Mouse (Mus musculus) heart, embryonic 10.5 days (tissue): ENCODE data around the gene Ccdc114. TPM values are rescaled to one million over a fixed set of nuclear protein-coding genes. Genes with fewer than 3 reads are reported as not detected.

Experiments
- DNase-seq: peaks from one replicate; pipeline ENCODE4 v3.0.0-alpha.2; 2017; ENCODE audit warnings: low spot score
- H3K27ac ChIP-seq: fragments of 300-500 bp; sonication (generic); 2 replicates; pipeline ENCODE4 v1.5.1; 2016; ENCODE audit warnings: mild to moderate bottlenecking
- H3K27me3 ChIP-seq: fragments of 300-500 bp; sonication (generic); 2 replicates; pipeline ENCODE4 v1.6.1; 2016; ENCODE audit warnings: mild to moderate bottlenecking; ENCODE audit not compliant: poor library complexity, insufficient read depth, severe bottlenecking
- H3K36me3 ChIP-seq: fragments of 300-500 bp; sonication (generic); 2 replicates; pipeline ENCODE4 v1.6.1; 2016; ENCODE audit warnings: mild to moderate bottlenecking, moderate library complexity
- H3K4me1 ChIP-seq: fragments of 300-500 bp; sonication (generic); 2 replicates; pipeline ENCODE4 v1.6.1; 2016; ENCODE audit warnings: mild to moderate bottlenecking
- H3K4me3 ChIP-seq: fragments of 300-500 bp; sonication (generic); 2 replicates; pipeline ENCODE4 v1.5.1; 2016; ENCODE audit warnings: mild to moderate bottlenecking, moderate library complexity
- H3K9me3 ChIP-seq: fragments of 300-500 bp; sonication (generic); 2 replicates; pipeline ENCODE4 v1.6.1; 2016; ENCODE audit warnings: mild to moderate bottlenecking, moderate library complexity
- WGBS: fragments of 180-500 bp; shearing (Covaris S2); methylation state at CpG from one replicate; pipeline ENCODE4 v1.1.7; 2016; 5-methylcytosine and 5-hydroxymethylcytosine counted together
- polyA plus RNA-seq: library from polyadenylated mRNA; unstranded; fragments of >200 nt; fragmentation: Nextera tagmentation; extraction: Ambion mirVana; gene quantifications from 2 replicates; pipeline ENCODE4 v1.2.1, GENCODE M21; 2016

The Ccdc114 gene
- polyA plus RNA-seq, 1 experiment from 2014 or later: 3.3 TPM

DNA sequence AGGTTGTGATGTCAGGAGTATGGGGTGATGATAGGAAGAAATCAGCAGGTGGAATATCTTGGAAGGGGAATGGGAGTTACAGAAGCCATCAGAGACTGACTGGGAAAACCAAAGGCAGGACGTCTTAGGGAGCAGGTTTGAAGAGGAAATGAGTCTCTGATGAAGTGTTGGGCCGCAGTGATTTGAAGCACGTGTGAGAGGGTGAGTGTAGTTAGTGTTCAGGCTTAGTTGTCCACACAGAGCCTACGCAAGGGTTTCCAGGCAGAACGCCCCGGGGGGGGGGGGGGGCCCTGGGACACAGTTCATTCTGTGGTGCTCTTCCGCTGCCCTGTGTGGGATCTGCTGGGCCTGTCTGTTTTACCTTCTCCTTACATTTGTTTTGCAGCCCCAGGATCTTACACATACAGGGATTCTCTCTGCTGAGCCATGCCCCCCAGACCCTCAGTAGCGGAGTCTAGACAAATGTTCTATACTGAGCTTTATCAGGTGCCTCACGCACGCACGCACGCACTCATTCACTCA, 21.3 kb upstream of the Ccdc114 start:
- peaks cover 4% of the 10 kb centered on the region for H3K36me3 ChIP-seq
- H3K4me3 ChIP-seq: no peak overlapping the region
- no peak overlapping the region for H3K27ac ChIP-seq
- H3K9me3 ChIP-seq: no peaks in the 10 kb centered on the region
- no peak for DNase-seq
- H3K27me3 ChIP-seq: no peaks in the 10 kb centered on the region
- WGBS: 79% methylated on average over 12 of the region's 12 CpGs
- peaks cover 6% of the 10 kb centered on the region; the same call in 1 of the 2 replicates for H3K4me1 ChIP-seq

DNA sequence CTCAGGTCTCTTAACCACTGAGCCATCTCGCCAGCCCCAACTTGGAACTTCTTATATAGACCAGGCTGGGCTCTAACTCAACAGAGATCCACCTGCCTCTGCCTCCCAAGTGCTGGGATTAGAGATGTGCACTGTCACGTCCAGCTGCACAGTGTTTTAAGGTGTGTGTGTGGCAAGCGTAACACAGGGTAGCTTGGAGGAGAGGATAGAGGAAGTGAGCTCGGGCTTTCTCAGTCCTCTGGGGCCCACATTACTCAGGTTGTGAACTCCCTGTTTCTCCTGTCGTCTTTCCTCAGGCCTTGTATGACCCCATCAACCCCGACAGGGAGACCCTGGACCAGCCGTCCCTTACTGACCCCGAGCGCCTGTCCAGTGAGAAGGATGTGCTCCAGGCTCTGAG, 17.2 kb upstream of the Ccdc114 start:
- no peak overlapping the region for H3K4me3 ChIP-seq
- H3K27ac ChIP-seq: no peak overlapping the region
- no peak for DNase-seq
- H3K4me1 ChIP-seq: no peaks in the 10 kb centered on the region
- H3K27me3 ChIP-seq: no peaks in the 10 kb centered on the region
- H3K36me3 ChIP-seq: peaks cover 40% of the 10 kb centered on the region
- H3K9me3 ChIP-seq: no peaks in the 10 kb centered on the region
- 88% methylated on average over 9 of the region's 9 CpGs for WGBS

DNA sequence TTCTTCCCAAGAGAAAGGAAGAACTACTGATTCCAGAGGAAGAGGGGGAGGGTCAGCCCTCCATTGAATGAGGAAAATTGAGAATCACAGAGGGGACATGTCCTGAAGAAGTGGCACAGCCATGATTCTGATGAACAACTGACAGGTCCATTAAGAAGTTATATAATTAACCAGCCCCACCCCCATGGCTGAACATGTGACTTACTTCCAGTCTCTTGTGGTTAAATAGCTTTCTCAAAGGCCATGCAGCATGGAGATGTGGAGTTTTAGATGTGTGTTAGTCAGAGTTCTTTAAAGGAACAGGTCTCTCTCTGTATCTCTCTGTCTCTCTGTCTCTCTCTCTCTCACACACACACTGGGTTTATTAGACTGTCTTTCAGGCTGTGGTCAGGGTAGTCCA, 15.5 kb upstream of the Ccdc114 start:
- Histone ChIP-seq H3K4me1 (no peaks in the 10 kb centered on the region), H3K27me3 (no peaks in the 10 kb centered on the region)
- DNase-seq: peak; percentile 45

DNA sequence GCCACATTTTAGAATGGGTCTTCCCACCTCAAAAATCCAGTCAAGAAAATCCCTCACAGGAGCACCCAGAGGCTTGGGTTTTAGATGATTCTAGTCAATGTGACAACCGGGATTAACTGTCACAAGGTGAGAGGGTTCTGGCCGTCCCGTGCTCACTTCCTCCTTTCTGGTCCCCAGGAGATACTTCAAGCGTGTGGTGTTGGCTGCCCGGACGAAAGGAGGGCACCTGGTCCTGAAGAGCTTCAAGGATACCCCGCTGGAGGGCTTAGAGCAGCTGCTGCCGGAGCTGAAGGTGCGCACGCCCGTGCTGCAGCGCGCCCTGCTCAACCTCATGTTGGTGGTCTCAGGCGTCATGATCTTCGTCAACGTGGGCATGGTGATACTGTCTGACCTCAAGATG, 14.7 kb upstream of the Ccdc114 start:
- Histone ChIP-seq H3K4me3 (no peak overlapping the region), H3K36me3 (peaks cover 48% of the 10 kb centered on the region), H3K4me1 (no peaks in the 10 kb centered on the region), H3K9me3 (no peaks in the 10 kb centered on the region), H3K27ac (no peak overlapping the region), H3K27me3 (no peaks in the 10 kb centered on the region)
- DNase-seq: peak; percentile 74
- 89% methylated on average over 16 of the region's 16 CpGs for WGBS

More for the DNA sequence above, 15.5 kb upstream of the Ccdc114 start:
- Histone ChIP-seq H3K27ac (no peak overlapping the region), H3K36me3 (peaks cover 48% of the 10 kb centered on the region), H3K9me3 (no peaks in the 10 kb centered on the region), H3K4me3 (no peak overlapping the region)

DNA sequence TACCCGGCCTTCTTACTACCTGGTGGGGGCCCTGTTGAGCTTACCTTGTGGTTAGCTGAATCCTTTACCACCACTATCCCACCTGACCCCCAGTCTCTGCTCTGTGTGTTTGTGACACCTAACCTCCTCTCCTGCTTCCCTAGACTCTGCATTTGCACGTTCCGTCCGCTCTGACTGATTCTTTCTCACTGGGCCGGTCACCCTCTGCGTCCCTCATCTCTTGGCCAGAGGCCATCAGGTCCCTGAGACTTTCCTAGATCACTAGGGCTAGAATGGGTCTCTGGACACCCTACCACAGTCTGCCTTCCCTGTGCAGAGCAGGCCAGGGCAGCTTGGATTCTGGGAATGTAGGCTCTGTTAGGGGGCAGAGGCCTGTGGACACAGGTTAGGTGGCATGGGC, 9.8 kb upstream of the Ccdc114 start:
- 89% methylated on average over 6 of the region's 6 CpGs for WGBS
- Histone ChIP-seq H3K4me1 (peaks cover 25% of the 10 kb centered on the region), H3K27ac (no peak overlapping the region; the same call in 1 of the 2 replicates), H3K9me3 (no peaks in the 10 kb centered on the region), H3K36me3 (peaks cover 31% of the 10 kb centered on the region), H3K27me3 (0 out of 2 replicates have a peak, but pooled peaks cover 6% of the 10 kb centered on the region), H3K4me3 (no peak overlapping the region)
- no peak for DNase-seq

DNA sequence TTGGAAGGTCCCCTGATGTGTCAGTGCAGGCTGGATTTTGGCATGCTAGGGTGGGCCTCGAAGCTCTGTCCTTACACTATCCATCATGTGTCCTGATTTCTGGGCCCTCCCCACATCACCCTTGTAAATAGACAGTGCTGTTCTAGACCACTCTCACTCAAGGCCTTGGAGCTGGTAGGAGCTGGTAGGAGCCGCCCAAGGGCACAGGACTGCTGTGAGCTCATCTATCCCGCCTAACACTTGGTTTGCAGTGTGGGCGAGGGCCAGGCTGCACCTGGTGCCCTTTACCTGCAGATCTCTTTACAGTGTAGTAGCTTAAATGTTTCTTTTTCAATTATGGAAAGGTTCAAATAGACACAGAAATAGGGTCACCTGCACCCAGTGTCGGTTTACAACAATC, 8.9 kb upstream of the Ccdc114 start:
- H3K27ac ChIP-seq: no peak overlapping the region
- peaks cover 16% of the 10 kb centered on the region; the same call in 1 of the 2 replicates for H3K27me3 ChIP-seq
- no peak for DNase-seq
- H3K9me3 ChIP-seq: no peaks in the 10 kb centered on the region
- no peak overlapping the region for H3K4me3 ChIP-seq
- H3K4me1 ChIP-seq: peaks cover 32% of the 10 kb centered on the region
- 86% methylated on average over 5 of the region's 5 CpGs for WGBS
- H3K36me3 ChIP-seq: peaks cover 21% of the 10 kb centered on the region

DNA sequence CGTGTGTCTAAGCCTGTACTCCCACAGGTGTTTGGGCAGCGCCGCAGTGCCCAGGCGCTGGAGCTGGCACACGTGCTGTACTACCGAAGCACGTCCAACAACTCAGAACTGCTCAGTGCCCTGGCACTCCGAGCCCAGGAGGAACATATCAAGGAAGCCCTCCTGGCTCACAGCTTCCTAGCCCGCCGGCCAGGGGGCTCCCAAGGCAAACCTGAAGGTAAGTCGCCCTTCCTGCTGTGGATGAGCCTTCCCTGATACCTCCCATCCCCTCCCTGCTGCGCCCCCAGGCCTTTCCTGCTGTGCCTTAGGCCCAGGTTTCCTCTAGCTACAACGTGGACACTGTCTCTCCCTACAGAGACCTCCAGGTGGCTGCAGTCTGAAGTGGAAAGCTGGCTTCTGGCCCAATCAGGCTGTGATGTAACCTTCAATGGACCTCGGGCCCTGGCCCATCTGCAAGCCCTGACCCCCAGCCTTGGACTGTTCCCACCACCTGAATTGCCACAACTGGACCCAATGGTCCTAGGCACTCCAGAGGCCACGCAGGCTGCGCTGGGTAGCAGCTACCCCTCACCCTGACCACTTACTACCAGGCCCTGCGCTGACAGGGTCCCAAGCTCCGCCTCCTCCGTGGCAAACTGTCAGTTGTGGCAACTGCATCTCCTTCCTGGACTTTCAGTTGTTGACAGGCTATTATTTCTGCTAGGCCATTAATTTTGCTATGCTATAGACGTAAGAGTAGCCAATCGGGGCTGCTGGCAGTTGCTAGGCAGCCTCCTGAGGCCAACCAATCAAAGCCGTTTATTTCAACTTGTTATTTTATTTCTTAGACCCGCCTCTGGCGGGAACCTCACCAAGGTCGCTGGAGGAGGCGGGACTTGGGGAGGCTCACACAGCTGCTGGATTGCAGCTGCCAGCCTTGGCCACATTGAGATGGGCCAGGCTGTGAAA, 7.5 kb upstream of the Ccdc114 start:
- 36% methylated on average over 26 of the region's 26 CpGs for WGBS
- Histone ChIP-seq H3K36me3 (0 out of 2 replicates have a peak, but pooled peaks cover 8% of the 10 kb centered on the region), H3K4me1 (peaks cover 44% of the 10 kb centered on the region), H3K27ac (peak overlapping the region; percentile 74), H3K27me3 (peaks cover 27% of the 10 kb centered on the region; the same call in 1 of the 2 replicates), H3K9me3 (no peaks in the 10 kb centered on the region), H3K4me3 (peak overlapping the region; percentile 50)
- peak; percentile 81 for DNase-seq

DNA sequence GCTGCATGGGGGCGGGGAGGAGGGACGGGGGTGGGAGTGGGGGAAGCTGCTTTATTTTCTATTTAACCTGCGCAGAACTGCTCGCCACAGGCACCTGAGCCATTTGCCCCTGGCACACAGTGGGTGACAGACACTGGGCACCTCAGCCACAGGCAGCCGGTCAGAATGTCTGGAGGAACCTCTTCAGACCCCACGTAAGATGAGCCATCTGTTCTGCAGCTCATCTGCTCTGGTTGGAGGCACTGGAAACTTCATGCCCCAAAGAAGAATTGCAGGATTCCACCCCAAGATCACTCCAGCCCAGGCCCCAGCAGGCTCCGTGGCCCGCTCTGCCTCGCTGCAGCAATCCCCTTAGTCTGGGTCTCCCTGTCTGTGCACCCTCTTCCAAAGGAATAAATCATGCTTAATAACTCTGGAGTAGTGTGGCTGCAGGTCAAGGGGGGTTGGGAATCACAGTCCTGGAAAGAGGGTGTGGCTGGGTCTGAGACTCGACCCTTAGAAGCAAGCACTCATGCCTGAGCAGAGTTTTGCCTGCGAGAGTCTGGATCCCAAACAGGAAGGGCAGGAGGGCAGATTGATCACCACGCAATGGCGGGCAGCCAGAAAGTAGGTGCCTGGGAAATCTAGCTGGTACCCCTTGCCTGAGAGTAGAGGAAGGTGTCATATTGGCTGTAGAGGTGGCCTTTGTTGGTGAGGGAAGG, 6.7 kb upstream of the Ccdc114 start:
- Histone ChIP-seq H3K36me3 (0 out of 2 replicates have a peak, but pooled peaks cover 5% of the 10 kb centered on the region), H3K27me3 (peaks cover 27% of the 10 kb centered on the region; the same call in 1 of the 2 replicates), H3K4me1 (peaks cover 47% of the 10 kb centered on the region), H3K27ac (peak overlapping the region; percentile 74), H3K9me3 (no peaks in the 10 kb centered on the region), H3K4me3 (peak overlapping the region; percentile 50)
- WGBS: 32% methylated on average over 13 of the region's 13 CpGs
- DNase-seq: no peak

DNA sequence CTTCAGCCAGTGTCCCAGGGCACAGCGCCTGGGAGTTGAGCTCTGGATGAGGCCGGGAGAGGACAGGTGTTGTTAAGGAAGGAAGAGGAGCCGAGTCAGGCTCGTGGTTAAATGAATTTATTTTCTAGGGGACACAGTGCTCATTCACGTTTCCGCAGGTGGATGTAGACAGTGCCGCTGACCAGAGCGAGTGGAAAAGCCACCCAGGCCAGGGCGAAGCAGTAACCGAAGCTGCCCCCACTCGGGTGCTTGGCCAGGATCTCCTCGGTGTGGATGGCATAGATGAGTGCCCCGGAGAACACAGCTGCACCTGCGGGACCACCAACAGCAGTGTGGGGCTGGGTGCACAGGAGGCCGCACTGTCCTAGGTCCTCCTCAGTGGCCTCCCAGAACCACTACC, 5.9 kb upstream of the Ccdc114 start:
- Histone ChIP-seq H3K27me3 (peaks cover 27% of the 10 kb centered on the region; the same call in 1 of the 2 replicates), H3K27ac (0 out of 2 replicates have a peak overlapping the region, but pooled peaks have one; percentile 74), H3K36me3 (0 out of 2 replicates have a peak, but pooled peaks cover 3% of the 10 kb centered on the region), H3K4me1 (peaks cover 54% of the 10 kb centered on the region), H3K9me3 (no peaks in the 10 kb centered on the region), H3K4me3 (no peak overlapping the region)
- 82% methylated on average over 15 of the region's 15 CpGs for WGBS
- peak; percentile 65 for DNase-seq

DNA sequence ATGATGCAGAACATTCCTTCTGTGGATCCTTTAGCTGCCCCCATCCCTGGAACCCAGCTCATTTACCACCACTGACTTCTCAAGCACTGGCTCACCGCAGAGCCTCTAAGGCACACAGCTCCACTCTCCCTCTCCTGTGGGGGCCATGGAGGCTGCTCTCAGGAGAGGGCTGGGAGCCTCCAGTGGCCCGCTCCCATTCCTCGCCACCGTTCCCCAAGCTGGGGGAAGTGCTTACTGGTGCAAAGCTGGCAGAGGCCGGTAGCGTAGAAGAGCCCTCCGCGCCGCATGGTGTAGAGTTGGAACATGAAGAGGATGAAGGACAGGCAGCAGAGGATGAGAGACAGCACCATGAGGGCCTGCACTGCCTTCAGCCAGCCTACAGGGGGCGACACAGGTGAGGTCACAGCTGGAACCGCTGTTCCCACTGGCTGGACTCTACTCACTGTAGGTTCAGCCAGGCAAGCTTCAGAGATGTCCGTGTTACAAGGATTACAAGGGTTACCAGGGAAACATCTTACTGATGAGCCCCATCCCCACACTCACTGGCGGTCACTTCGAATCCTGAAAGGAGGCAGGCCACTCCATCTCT, 4.7 kb upstream of the Ccdc114 start:
- no peaks in the 10 kb centered on the region for H3K36me3 ChIP-seq
- H3K4me1 ChIP-seq: peaks cover 64% of the 10 kb centered on the region
- 0 out of 2 replicates have a peak overlapping the region, but pooled peaks have one; percentile 53 for H3K27ac ChIP-seq
- no peak for DNase-seq
- WGBS: 60% methylated on average over 14 of the region's 14 CpGs
- H3K9me3 ChIP-seq: no peaks in the 10 kb centered on the region
- H3K4me3 ChIP-seq: no peak overlapping the region
- peaks cover 27% of the 10 kb centered on the region; the same call in 1 of the 2 replicates for H3K27me3 ChIP-seq

DNA sequence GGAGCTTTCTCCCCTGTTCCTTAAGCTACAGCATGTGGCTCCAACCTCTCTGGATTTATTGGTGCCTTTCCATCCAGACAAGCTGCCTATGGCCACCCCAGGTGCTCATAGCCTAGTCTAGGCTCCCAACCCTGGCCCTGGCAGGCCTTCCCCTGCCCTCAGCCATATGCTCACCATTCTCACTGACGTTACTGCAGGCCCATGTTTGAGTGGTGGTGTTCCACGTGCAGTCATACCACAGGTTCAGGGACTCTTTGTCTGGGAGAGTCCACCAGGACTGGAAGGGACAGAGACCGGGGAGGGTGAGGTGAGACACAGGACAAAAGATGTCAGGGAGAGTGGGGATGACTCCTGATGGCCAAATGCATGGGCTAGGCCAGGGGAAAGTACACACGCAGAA, 4.1 kb upstream of the Ccdc114 start:
- DNase-seq: no peak
- H3K4me1 ChIP-seq: peaks cover 70% of the 10 kb centered on the region
- H3K27ac ChIP-seq: peak overlapping the region; percentile 53
- H3K36me3 ChIP-seq: no peaks in the 10 kb centered on the region
- H3K4me3 ChIP-seq: peak overlapping the region; percentile 45; the same call in 1 of the 2 replicates
- peaks cover 27% of the 10 kb centered on the region; the same call in 1 of the 2 replicates for H3K27me3 ChIP-seq
- WGBS: 85% methylated on average over 4 of the region's 4 CpGs
- H3K9me3 ChIP-seq: no peaks in the 10 kb centered on the region

DNA sequence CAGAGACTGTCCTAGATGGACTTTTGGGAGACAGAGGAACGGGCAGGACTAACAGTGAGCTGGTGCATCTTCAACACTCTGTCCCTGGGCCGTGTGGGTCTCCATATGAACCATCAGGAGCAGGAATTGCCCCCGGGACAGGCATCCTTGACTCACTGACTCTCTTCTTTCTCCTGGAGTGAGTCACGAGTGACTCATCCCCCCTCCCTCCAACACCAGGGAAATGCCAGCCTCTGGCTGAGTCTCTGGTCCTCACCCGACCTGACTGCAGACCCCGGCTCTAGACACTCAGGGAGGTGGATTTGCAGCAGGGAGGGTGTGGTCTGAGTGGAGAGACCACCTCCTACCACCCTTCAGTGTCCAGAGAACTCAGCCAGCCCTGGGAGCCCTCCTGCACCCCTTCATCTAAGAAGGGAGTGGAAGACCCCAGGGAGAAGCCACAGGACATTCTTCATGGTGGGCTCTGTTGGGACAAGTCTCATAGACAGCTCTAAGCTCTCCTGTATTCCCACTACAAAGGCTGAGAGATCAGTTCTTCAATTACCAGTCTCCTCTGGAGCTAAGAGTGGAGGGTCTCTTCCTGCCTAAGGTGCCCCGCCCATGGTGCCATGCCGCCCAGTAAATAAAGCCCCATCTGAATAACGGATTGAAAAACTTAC, 3.2 kb upstream of the Ccdc114 start:
- Histone ChIP-seq H3K4me3 (peak overlapping the region; percentile 45), H3K36me3 (no peaks in the 10 kb centered on the region), H3K27ac (peak overlapping the region; percentile 79), H3K27me3 (peaks cover 27% of the 10 kb centered on the region; the same call in 1 of the 2 replicates), H3K4me1 (peaks cover 70% of the 10 kb centered on the region), H3K9me3 (no peaks in the 10 kb centered on the region)
- 33% methylated on average over 9 of the region's 9 CpGs for WGBS
- DNase-seq: no peak
